Mouse (Mus musculus) heart, adult 2 months (tissue): Measurements from ENCODE around the gene Atp7a.

Source experiments
- CTCF ChIP-seq: fragments of 200-600 bp; IDR thresholded peaks from 2 replicates; pipeline ENCODE4 v1.8.1; 2022; ENCODE audit warnings: antibody characterized with exemption, mild to moderate bottlenecking, moderate library complexity
- POLR2A ChIP-seq: fragments of 200-500 bp; IDR thresholded peaks from 2 replicates; pipeline ENCODE4 v1.6.1; 2011; ENCODE audit warnings: mild to moderate bottlenecking, low read depth, low read length, control low read depth; ENCODE audit not compliant: insufficient read depth

GRCm38 (mm10) chrX:106026418-106027342 lies at the start of gene Atp7a:
- TF ChIP-seq CTCF (peak; percentile 71), POLR2A (peak; percentile 93)
